Comparison of ENCODE assay signal across 33 mouse cellular contexts in genomic region chr7:141144650-141145049, GRCm38 (mm10). TPM values are rescaled to one million over a fixed set of nuclear protein-coding genes. Genes with fewer than 3 reads are reported as not detected.
DNase-seq lines count a peak whose midpoint lies in the region; ATAC-seq and TF ChIP-seq lines count a peak whose summit lies in the region.
"Had no signal": no experiment of that assay in that cellular context is flagged by ENCODE, and none has a peak within 500 bp of the region (broad histone marks: within the 10 kb centered on the region; RNA-seq: fewer than 3 reads in every experiment).

No protein-coding gene starts in this region.

- TF ChIP-seq EP300 in lung, postnatal 0 days (IDR thresholded peaks at IDR 0.05), result no peak

- H3K4me2 ChIP-seq in forebrain, postnatal 0 days (ENCODE audit: low read depth), result no peak overlapping the region
- no peak overlapping the region for H3K4me2 ChIP-seq in forebrain, embryonic 13.5 days
- no peak overlapping the region for H3K4me2 ChIP-seq in lung, postnatal 0 days (replicated peaks; ENCODE audit: low read depth, low read length)
- H3K4me2 ChIP-seq: embryonic facial prominence, embryonic 15.5 days; forebrain, embryonic 12.5 days; hindbrain, embryonic 14.5 days; kidney, embryonic 15.5 days; midbrain, embryonic 11.5 days; neural tube, embryonic 12.5 days had no signal

- peak; percentile 27 for DNase-seq in forebrain, postnatal 0 days
- peak; percentile 67 for DNase-seq in brain, adult 2 months (ENCODE audit: low read depth, low spot score)
- DNase-seq in kidney, adult 18-20 months, result no peak
- no peak for DNase-seq in lung, postnatal 0 days (ENCODE audit: low spot score)
- DNase-seq: adrenal gland, postnatal 25 days; B cell, adult 2 months; gastrocnemius, postnatal 14 days; heart, adult 11 months; heart, postnatal 36 days; kidney, postnatal 25 days; right cerebral cortex, adult 18-20 months; right cerebral cortex, postnatal 4 days; thymus, adult 2 months; thymus, postnatal 36 days had no signal

- H3K27me3 ChIP-seq in forebrain, postnatal 0 days (ENCODE audit: insufficient read depth, low read length), result no peaks in the 10 kb centered on the region
- no peaks in the 10 kb centered on the region for H3K27me3 ChIP-seq in forebrain, embryonic 13.5 days
- no peaks in the 10 kb centered on the region for H3K27me3 ChIP-seq in lung, postnatal 0 days (replicated peaks; ENCODE audit: insufficient read depth, low read length)
- H3K27me3 ChIP-seq: embryonic facial prominence, embryonic 15.5 days; forebrain, embryonic 12.5 days; kidney, embryonic 15.5 days; neural tube, embryonic 12.5 days had no signal

- no peak overlapping the region for H3K4me3 ChIP-seq in forebrain, postnatal 0 days (ENCODE audit: low read depth, low read length)
- H3K4me3 ChIP-seq in forebrain, embryonic 13.5 days, result no peak overlapping the region
- H3K4me3 ChIP-seq in lung, postnatal 0 days (ENCODE audit: low read depth, low read length), result no peak overlapping the region
- H3K4me3 ChIP-seq: embryonic facial prominence, embryonic 10.5 days; embryonic facial prominence, embryonic 15.5 days; forebrain, embryonic 12.5 days; heart, embryonic 10.5 days; kidney, embryonic 15.5 days; myocyte; neural tube, embryonic 12.5 days had no signal

- ATAC-seq in forebrain, postnatal 0 days, result peak; percentile 62; the same call in 1 of the 2 replicates
- ATAC-seq in forebrain, embryonic 13.5 days, result no peak
- ATAC-seq in hematopoietic stem cell, adult 5-6 weeks (replicated peaks in 1 of 2; ENCODE audit: insufficient read depth in 1 of 2, low FRiP score in 2 of 2, low TSS enrichment in 1 of 2, low read depth in 1 of 2, poor library complexity in 2 of 2, severe bottlenecking in 2 of 2), result peak; percentile 65 to 70
- peak; percentile 37; the same call in 1 of the 2 replicates for ATAC-seq in megakaryocyte progenitor cell, adult 5-6 weeks (replicated peaks; ENCODE audit: poor library complexity)
- ATAC-seq in lung, postnatal 0 days, result no peak
- ATAC-seq: intestine, postnatal 0 days had no signal

- TF ChIP-seq CTCF in forebrain, postnatal 0 days (IDR thresholded peaks at IDR 0.05; ENCODE audit: low read depth), result no peak
- no peak for TF ChIP-seq CTCF in lung, postnatal 0 days (IDR thresholded peaks at IDR 0.05)

- H3K9ac ChIP-seq in forebrain, postnatal 0 days, result no peak overlapping the region
- no peak overlapping the region for H3K9ac ChIP-seq in forebrain, embryonic 13.5 days
- no peak overlapping the region for H3K9ac ChIP-seq in lung, postnatal 0 days (replicated peaks; ENCODE audit: low read depth)
- H3K9ac ChIP-seq: embryonic facial prominence, embryonic 15.5 days; forebrain, embryonic 12.5 days; hindbrain, embryonic 14.5 days; kidney, embryonic 15.5 days; neural tube, embryonic 12.5 days had no signal

- 73% methylated on average over 3 of the region's 3 CpGs for WGBS in forebrain, postnatal 0 days
- WGBS in forebrain, embryonic 13.5 days, result 88% methylated on average over 3 of the region's 3 CpGs
- 86% methylated on average over 3 of the region's 3 CpGs for WGBS in lung, postnatal 0 days

- H3K9me3 ChIP-seq in forebrain, postnatal 0 days (ENCODE audit: low read length), result no peaks in the 10 kb centered on the region
- H3K9me3 ChIP-seq in forebrain, embryonic 13.5 days (replicated peaks), result no peaks in the 10 kb centered on the region
- H3K9me3 ChIP-seq in lung, postnatal 0 days (ENCODE audit: low read length), result no peaks in the 10 kb centered on the region
- H3K9me3 ChIP-seq: embryonic facial prominence, embryonic 10.5 days; embryonic facial prominence, embryonic 15.5 days; forebrain, embryonic 12.5 days; heart, embryonic 10.5 days; kidney, embryonic 15.5 days; neural tube, embryonic 12.5 days had no signal

- H3K4me1 ChIP-seq in forebrain, postnatal 0 days (ENCODE audit: insufficient read depth), result no peaks in the 10 kb centered on the region
- H3K4me1 ChIP-seq in forebrain, embryonic 13.5 days, result no peaks in the 10 kb centered on the region
- no peaks in the 10 kb centered on the region for H3K4me1 ChIP-seq in lung, postnatal 0 days (ENCODE audit: insufficient read depth, low read depth, low read length)
- H3K4me1 ChIP-seq: embryonic facial prominence, embryonic 10.5 days; forebrain, embryonic 12.5 days; kidney, embryonic 15.5 days; neural tube, embryonic 12.5 days had no signal

- peaks cover 16% of the 10 kb centered on the region for H3K36me3 ChIP-seq in forebrain, postnatal 0 days (ENCODE audit: insufficient read depth)
- peaks cover 40% of the 10 kb centered on the region for H3K36me3 ChIP-seq in forebrain, embryonic 13.5 days (ENCODE audit: poor library complexity, severe bottlenecking)
- no peaks in the 10 kb centered on the region for H3K36me3 ChIP-seq in lung, postnatal 0 days (ENCODE audit: insufficient read depth, low read length)

- no peak overlapping the region for H3K27ac ChIP-seq in forebrain, postnatal 0 days (ENCODE audit: low read depth, low read length)
- H3K27ac ChIP-seq in forebrain, embryonic 13.5 days, result no peak overlapping the region
- no peak overlapping the region for H3K27ac ChIP-seq in lung, postnatal 0 days (ENCODE audit: low read length)
- H3K27ac ChIP-seq: embryonic facial prominence, embryonic 10.5 days; embryonic facial prominence, embryonic 15.5 days; forebrain, embryonic 12.5 days; heart, embryonic 10.5 days; hindbrain, embryonic 14.5 days; kidney, embryonic 15.5 days; macrophage; neural tube, embryonic 12.5 days had no signal

RNA-seq across cellular contexts. Expression of gene Ptdss2, which starts 22.5 kb away (rescaled TPM):
- 24.5 and 24.9 TPM in 2 replicates for total RNA-seq in forebrain, postnatal 0 days (2014; rRNA removed)
- 70.5 and 78.3 TPM in 2 replicates for polyA plus RNA-seq in forebrain, postnatal 0 days (2015; fragmentation: Nextera tagmentation; extraction: Ambion mirVana)
- polyA plus RNA-seq in forebrain, embryonic 13.5 days (2015; fragmentation: Nextera tagmentation; extraction: Ambion mirVana), result 61.1 and 69.5 TPM in 2 replicates
- 6.4 and 9.6 TPM in 2 replicates for total RNA-seq in hematopoietic stem cell, adult 5-6 weeks (2017)
- 5.8 and 9.2 TPM in 2 replicates for total RNA-seq in megakaryocyte progenitor cell, adult 5-6 weeks (2015)
- 5.7 and 5.8 TPM in 2 replicates for total RNA-seq in megakaryocyte progenitor cell, adult 5-6 weeks (2017)
- polyA plus RNA-seq in lung, postnatal 0 days (2015; fragmentation: Nextera tagmentation; extraction: Ambion mirVana), result 39.1 and 45.7 TPM in 2 replicates

RNA-seq across cellular contexts. Expression of gene Ano9, which starts 27.0 kb away (rescaled TPM):
- total RNA-seq in forebrain, postnatal 0 days (2014; rRNA removed), result 0.08 and 0.43 TPM in 2 replicates
- polyA plus RNA-seq in forebrain, postnatal 0 days (2015; fragmentation: Nextera tagmentation; extraction: Ambion mirVana), result 0.05 and 0.20 TPM in 2 replicates
- 0.13 TPM in 1 of 2 replicates, not detected in the other for polyA plus RNA-seq in forebrain, embryonic 13.5 days (2015; fragmentation: Nextera tagmentation; extraction: Ambion mirVana)
- total RNA-seq in hematopoietic stem cell, adult 5-6 weeks (2017), result not detected in 2 replicates
- not detected in 2 replicates for total RNA-seq in megakaryocyte progenitor cell, adult 5-6 weeks (2015)
- not detected in 2 replicates for total RNA-seq in megakaryocyte progenitor cell, adult 5-6 weeks (2017)
- polyA plus RNA-seq in lung, postnatal 0 days (2015; fragmentation: Nextera tagmentation; extraction: Ambion mirVana), result 1.5 and 3.1 TPM in 2 replicates
- total RNA-seq: gastrocnemius, postnatal 14 days; layer of hippocampus, adult 18-20 months; layer of hippocampus, postnatal 10 days; left cerebral cortex, adult 18-20 months; left cerebral cortex, postnatal 14 days; liver, adult 2 months had no signal
- polyA plus RNA-seq: macrophage; myocyte; neural tube, embryonic 12.5 days had no signal

RNA-seq across cellular contexts. Expression of gene Rnh1, which starts 28.0 kb away (rescaled TPM):
- total RNA-seq in forebrain, postnatal 0 days (2014; rRNA removed), result 41.6 and 41.9 TPM in 2 replicates
- 43.1 and 45.4 TPM in 2 replicates for polyA plus RNA-seq in forebrain, postnatal 0 days (2015; fragmentation: Nextera tagmentation; extraction: Ambion mirVana)
- polyA plus RNA-seq in forebrain, embryonic 13.5 days (2015; fragmentation: Nextera tagmentation; extraction: Ambion mirVana), result 40.7 and 45.2 TPM in 2 replicates
- total RNA-seq in hematopoietic stem cell, adult 5-6 weeks (2017), result 34.4 and 61.9 TPM in 2 replicates
- total RNA-seq in megakaryocyte progenitor cell, adult 5-6 weeks (2015), result 36.0 and 41.3 TPM in 2 replicates
- 43.4 and 57.6 TPM in 2 replicates for total RNA-seq in megakaryocyte progenitor cell, adult 5-6 weeks (2017)
- 181 and 187 TPM in 2 replicates for polyA plus RNA-seq in lung, postnatal 0 days (2015; fragmentation: Nextera tagmentation; extraction: Ambion mirVana)

RNA-seq across cellular contexts. Expression of gene Sigirr, which starts 44.3 kb away (rescaled TPM):
- total RNA-seq in forebrain, postnatal 0 days (2014; rRNA removed), result 2.9 TPM in 2 replicates
- 2.4 and 2.7 TPM in 2 replicates for polyA plus RNA-seq in forebrain, postnatal 0 days (2015; fragmentation: Nextera tagmentation; extraction: Ambion mirVana)
- 1.5 and 1.7 TPM in 2 replicates for polyA plus RNA-seq in forebrain, embryonic 13.5 days (2015; fragmentation: Nextera tagmentation; extraction: Ambion mirVana)
- total RNA-seq in hematopoietic stem cell, adult 5-6 weeks (2017), result 22.0 and 32.5 TPM in 2 replicates
- 12.3 and 12.6 TPM in 2 replicates for total RNA-seq in megakaryocyte progenitor cell, adult 5-6 weeks (2015)
- 5.8 and 14.0 TPM in 2 replicates for total RNA-seq in megakaryocyte progenitor cell, adult 5-6 weeks (2017)
- 27.1 and 30.5 TPM in 2 replicates for polyA plus RNA-seq in lung, postnatal 0 days (2015; fragmentation: Nextera tagmentation; extraction: Ambion mirVana)

RNA-seq across cellular contexts. Expression of gene Hras, which starts 49.2 kb away (rescaled TPM):
- total RNA-seq in forebrain, postnatal 0 days (2014; rRNA removed), result 103 and 149 TPM in 2 replicates
- 198 and 199 TPM in 2 replicates for polyA plus RNA-seq in forebrain, postnatal 0 days (2015; fragmentation: Nextera tagmentation; extraction: Ambion mirVana)
- 67.2 and 73.9 TPM in 2 replicates for polyA plus RNA-seq in forebrain, embryonic 13.5 days (2015; fragmentation: Nextera tagmentation; extraction: Ambion mirVana)
- 15.0 and 19.7 TPM in 2 replicates for total RNA-seq in hematopoietic stem cell, adult 5-6 weeks (2017)
- 30.5 and 40.6 TPM in 2 replicates for total RNA-seq in megakaryocyte progenitor cell, adult 5-6 weeks (2015)
- total RNA-seq in megakaryocyte progenitor cell, adult 5-6 weeks (2017), result 19.9 and 23.7 TPM in 2 replicates
- polyA plus RNA-seq in lung, postnatal 0 days (2015; fragmentation: Nextera tagmentation; extraction: Ambion mirVana), result 121 and 126 TPM in 2 replicates

Comparison
In these comparisons a context has a peak if more than half of its experiments do, and no peak if none do; other contexts are left out.
1. ATAC-seq: peak in forebrain, postnatal 0 days (single experiment), hematopoietic stem cell, adult 5-6 weeks (2 of 2) and megakaryocyte progenitor cell, adult 5-6 weeks (single experiment); none in forebrain, embryonic 13.5 days (single experiment) and lung, postnatal 0 days (single experiment).
2. DNase-seq: peak in forebrain, postnatal 0 days (single experiment) and brain, adult 2 months (single experiment); none in kidney, adult 18-20 months (single experiment) and lung, postnatal 0 days (single experiment).